Comparison of ENCODE assay signal across 15 mouse cellular contexts in genomic region chr19:3645813-3646212, GRCm38 (mm10). TPM values are rescaled to one million over a fixed set of nuclear protein-coding genes. Genes with fewer than 3 reads are reported as not detected.
A peak's percentile ranks its signal among the peaks of the same experiment; 100 is the strongest.
DNase-seq lines count a peak whose midpoint lies in the region; ATAC-seq and TF ChIP-seq lines count a peak whose summit lies in the region.
"Had no signal": no experiment of that assay in that cellular context is flagged by ENCODE, and none has a peak within 500 bp of the region (broad histone marks: within the 10 kb centered on the region; RNA-seq: fewer than 3 reads in every experiment).

No protein-coding gene starts in this region.

- peaks cover 73% of the 10 kb centered on the region for H3K36me3 ChIP-seq in lung, embryonic 15.5 days
- H3K36me3 ChIP-seq in kidney, embryonic 14.5 days (ENCODE audit: control insufficient read depth, insufficient read depth, low read length) = peaks cover 56% of the 10 kb centered on the region
- peaks cover 36% of the 10 kb centered on the region for H3K36me3 ChIP-seq in small intestine, adult 2 months (ENCODE audit: control insufficient read depth, insufficient read depth, low read length)

- H3K9ac ChIP-seq in lung, embryonic 15.5 days = no peak overlapping the region
- H3K9ac ChIP-seq in kidney, embryonic 14.5 days (ENCODE audit: low read depth, low read length) = no peak overlapping the region
- H3K9ac ChIP-seq: liver, embryonic 15.5 days had no signal

- ATAC-seq in lung, embryonic 15.5 days (ENCODE audit: borderline replicate concordance, extremely low read depth, low FRiP score, low TSS enrichment) = no peak
- no peak for ATAC-seq in kidney, embryonic 14.5 days (ENCODE audit: low FRiP score, low TSS enrichment)
- ATAC-seq: hindbrain, postnatal 0 days had no signal

- H3K4me2 ChIP-seq in lung, embryonic 15.5 days = no peak overlapping the region
- no peak overlapping the region for H3K4me2 ChIP-seq in kidney, embryonic 14.5 days (replicated peaks; ENCODE audit: low read depth, low read length)
- H3K4me2 ChIP-seq: liver, embryonic 15.5 days had no signal

- H3K9me3 ChIP-seq in lung, embryonic 15.5 days = no peaks in the 10 kb centered on the region
- no peaks in the 10 kb centered on the region for H3K9me3 ChIP-seq in kidney, embryonic 14.5 days (ENCODE audit: control insufficient read depth, low read length)
- H3K9me3 ChIP-seq: forebrain, embryonic 10.5 days; liver, embryonic 15.5 days had no signal

- H3K4me1 ChIP-seq in lung, embryonic 15.5 days = peaks cover 7% of the 10 kb centered on the region; the same call in 1 of the 2 replicates
- H3K4me1 ChIP-seq in kidney, embryonic 14.5 days (ENCODE audit: control insufficient read depth, insufficient read depth, low read length) = peaks cover 26% of the 10 kb centered on the region
- H3K4me1 ChIP-seq in small intestine, adult 2 months (ENCODE audit: control insufficient read depth, insufficient read depth, insufficient read length, low read length) = peaks cover 35% of the 10 kb centered on the region

- H3K27me3 ChIP-seq in lung, embryonic 15.5 days = no peaks in the 10 kb centered on the region
- H3K27me3 ChIP-seq in kidney, embryonic 14.5 days (ENCODE audit: control insufficient read depth, insufficient read depth, low read length) = no peaks in the 10 kb centered on the region
- no peaks in the 10 kb centered on the region for H3K27me3 ChIP-seq in small intestine, adult 2 months (ENCODE audit: control insufficient read depth, insufficient read depth, low read length)
- H3K27me3 ChIP-seq: liver, embryonic 15.5 days had no signal

- 81% methylated on average over 3 of the region's 3 CpGs for WGBS in lung, embryonic 15.5 days
- WGBS in kidney, embryonic 14.5 days = 80% methylated on average over 3 of the region's 3 CpGs
- WGBS in small intestine, adult 2 months = 61% methylated on average over 3 of the region's 3 CpGs

- TF ChIP-seq CTCF in gastrocnemius, adult 2 months (IDR thresholded peaks at IDR 0.05) = no peak
- no peak for TF ChIP-seq CTCF in small intestine, adult 2 months (IDR thresholded peaks at IDR 0.05; ENCODE audit: extremely low read depth, insufficient read length, insufficient replicate concordance, low read depth, low read length)

- no peak overlapping the region for H3K4me3 ChIP-seq in gastrocnemius, adult 2 months
- no peak overlapping the region for H3K4me3 ChIP-seq in lung, embryonic 15.5 days
- H3K4me3 ChIP-seq in kidney, embryonic 14.5 days (ENCODE audit: low read length) = no peak overlapping the region
- no peak overlapping the region for H3K4me3 ChIP-seq in small intestine, adult 2 months (ENCODE audit: low read depth, low read length)
- H3K4me3 ChIP-seq: forebrain, embryonic 10.5 days; liver, embryonic 15.5 days had no signal

- DNase-seq in gastrocnemius, adult 2 months = no peak
- DNase-seq in gastrocnemius, postnatal 14 days = no peak
- DNase-seq in lung, postnatal 10 days = no peak
- no peak for DNase-seq in cerebellum, adult 18-20 months
- no peak for DNase-seq in layer of hippocampus, adult 9-11 months
- DNase-seq: B cell, adult 2 months; cerebellum, adult 11 months; embryo, embryonic 11 days; right cerebral cortex, postnatal 25 days had no signal

- intact Hi-C loops in gastrocnemius, adult 2 months (cut with DNase I) = no loop called here
- intact Hi-C loops in gastrocnemius, postnatal 14 days (cut with DNase I; ENCODE audit: low total_unique reads) = no loop called here

- no peak for TF ChIP-seq POLR2A in small intestine, adult 2 months (IDR thresholded peaks at IDR 0.05; ENCODE audit: low read depth, low read length)

- H3K27ac ChIP-seq in gastrocnemius, adult 2 months = peak overlapping the region; percentile 54
- H3K27ac ChIP-seq in lung, embryonic 15.5 days = peak overlapping the region; percentile 12
- 0 out of 2 replicates have a peak overlapping the region, but pooled peaks have one; percentile 24 for H3K27ac ChIP-seq in kidney, embryonic 14.5 days (ENCODE audit: low read depth, low read length)
- peak overlapping the region; percentile 97 for H3K27ac ChIP-seq in small intestine, adult 2 months (ENCODE audit: insufficient read depth, low read depth, low read length)
- H3K27ac ChIP-seq: forebrain, embryonic 10.5 days; hindbrain, postnatal 0 days; liver, embryonic 15.5 days had no signal

RNA-seq across cellular contexts. Expression of gene Lrp5, which starts 40.6 kb away (rescaled TPM):
- total RNA-seq in gastrocnemius, adult 2 months (2021) = 10 to 100 TPM; 21.4 to 30.4 TPM
- total RNA-seq in gastrocnemius, postnatal 14 days (2021) = 10 to 100 TPM; 33.0 to 39.3 TPM
- polyA plus RNA-seq in lung, embryonic 15.5 days (2015; fragmentation: Nextera tagmentation; extraction: Ambion mirVana) = 7.7 TPM in 2 replicates
- polyA plus RNA-seq in kidney, embryonic 14.5 days (2014; fragmentation: Nextera tagmentation; extraction: Ambion mirVana) = 7.7 and 10.1 TPM in 2 replicates
- polyA plus RNA-seq in small intestine, adult 2 months (2012; rRNA removed) = 50.9 and 96.7 TPM in 2 replicates

Comparison
In these comparisons a context has a peak if more than half of its experiments do, and no peak if none do; other contexts are left out.
1. H3K27ac ChIP-seq: peak in every context shown above with its lines; median percentile 97 in small intestine, adult 2 months; 54 in gastrocnemius, adult 2 months; 24 in kidney, embryonic 14.5 days; 12 in lung, embryonic 15.5 days.